Mouse (Mus musculus): ENCODE results near the gene Prss2. TPM values are rescaled to one million over a fixed set of nuclear protein-coding genes. Genes with fewer than 3 reads are reported as not detected.
"Not testable (repeated sequence)": the region's sequence is repeated elsewhere in the genome, so short reads cannot be mapped to it uniquely, and the experiment has no call there.

Gene Prss2
- total and polyA plus RNA-seq, 3 experiments, result not detected

- DNase-seq (ENCODE audit: low spot score) (no peak), ATAC-seq (ENCODE audit: extremely low read depth, insufficient number of reproducible peaks, low FRiP score, poor library complexity, severe bottlenecking) (no peak)
- H3K4me3 ChIP-seq (ENCODE audit: low read depth, low read length), result no peak overlapping the region
- 0 out of 2 replicates have a peak, but pooled peaks cover 5% of the 10 kb centered on the region for H3K4me1 ChIP-seq (ENCODE audit: insufficient read depth, low read depth, low read length)
- no peaks in the 10 kb centered on the region; the same call in 1 of the 2 replicates for H3K27me3 ChIP-seq (ENCODE audit: insufficient read depth, low read length)
- H3K9me3 ChIP-seq (replicated peaks), result no peaks in the 10 kb centered on the region
- TF ChIP-seq GATA2 (IDR thresholded peaks at IDR 0.05; ENCODE audit: borderline replicate concordance, low read depth, low read length) (no peak), POLR2AphosphoS5 (IDR thresholded peaks at IDR 0.05; ENCODE audit: insufficient replicate concordance, low read depth, low read length) (no peak), CTCF (IDR thresholded peaks at IDR 0.05; ENCODE audit: low read depth, low read length) (no peak), TAL1 (conservative IDR thresholded peaks at IDR 0.05; ENCODE audit: low read depth, low read length) (no peak), GATA1 (IDR thresholded peaks at IDR 0.05; ENCODE audit: borderline replicate concordance, low read length) (no peak)
- H3K36me3 ChIP-seq (replicated peaks), result no peaks in the 10 kb centered on the region
Measured at GRCm38 (mm10) chr6:41559331-41559730, 37.7 kb downstream of the Prss2 start.

- no peaks in the 10 kb centered on the region; the same call in 1 of the 2 replicates for H3K27me3 ChIP-seq (ENCODE audit: insufficient read depth, low read length)
- H3K4me3 ChIP-seq (ENCODE audit: low read depth, low read length), result no peak overlapping the region
- DNase-seq (ENCODE audit: low spot score) (no peak), ATAC-seq (ENCODE audit: extremely low read depth, insufficient number of reproducible peaks, low FRiP score, poor library complexity, severe bottlenecking) (no peak)
- 0 out of 2 replicates have a peak, but pooled peaks cover 5% of the 10 kb centered on the region for H3K4me1 ChIP-seq (ENCODE audit: insufficient read depth, low read depth, low read length)
- no peak for TF ChIP-seq GATA1 (IDR thresholded peaks at IDR 0.05; ENCODE audit: borderline replicate concordance, low read length)
- TF ChIP-seq TAL1 (conservative IDR thresholded peaks at IDR 0.05; ENCODE audit: low read depth, low read length), result no peak
- no peak for TF ChIP-seq GATA2 (IDR thresholded peaks at IDR 0.05; ENCODE audit: borderline replicate concordance, low read depth, low read length)
- H3K36me3 ChIP-seq (replicated peaks), result no peaks in the 10 kb centered on the region
- no peaks in the 10 kb centered on the region for H3K9me3 ChIP-seq (replicated peaks)
Measured at GRCm38 (mm10) chr6:41560273-41560672, 38.7 kb downstream of the Prss2 start.

- TF ChIP-seq GATA1 (IDR thresholded peaks at IDR 0.05; ENCODE audit: borderline replicate concordance, low read length), result no peak
- TF ChIP-seq CTCF (IDR thresholded peaks at IDR 0.05; ENCODE audit: low read depth, low read length), result no peak
- TF ChIP-seq TAL1 (conservative IDR thresholded peaks at IDR 0.05; ENCODE audit: low read depth, low read length), result no peak
Measured at GRCm38 (mm10) chr6:41562598-41562997, 41.0 kb downstream of the Prss2 start.

GRCm38 (mm10) chr6:41563104-41563951, 41.7 kb downstream of the Prss2 start:
- H3K9me3 ChIP-seq (replicated peaks); ATAC-seq (ENCODE audit: extremely low read depth, insufficient number of reproducible peaks, low FRiP score, poor library complexity, severe bottlenecking); H3K36me3 ChIP-seq (replicated peaks); DNase-seq (ENCODE audit: low spot score); H3K27me3 ChIP-seq (ENCODE audit: insufficient read depth, low read length); H3K4me3 ChIP-seq (ENCODE audit: low read depth, low read length); H3K4me1 ChIP-seq (ENCODE audit: insufficient read depth, low read depth, low read length): not testable (repeated sequence)

More at GRCm38 (mm10) chr6:41562598-41562997, 41.0 kb downstream of the Prss2 start:
- DNase-seq (ENCODE audit: low spot score) (no peak), ATAC-seq (ENCODE audit: extremely low read depth, insufficient number of reproducible peaks, low FRiP score, poor library complexity, severe bottlenecking) (no peak)
- Histone ChIP-seq H3K4me3 (ENCODE audit: low read depth, low read length) (no peak overlapping the region), H3K36me3 (replicated peaks) (no peaks in the 10 kb centered on the region), H3K27me3 (ENCODE audit: insufficient read depth, low read length) (no peaks in the 10 kb centered on the region; the same call in 1 of the 2 replicates), H3K4me1 (ENCODE audit: insufficient read depth, low read depth, low read length) (0 out of 2 replicates have a peak, but pooled peaks cover 3% of the 10 kb centered on the region), H3K9me3 (replicated peaks) (no peaks in the 10 kb centered on the region)

- TF ChIP-seq CTCF (IDR thresholded peaks at IDR 0.05; ENCODE audit: low read depth, low read length) (no peak), GATA2 (IDR thresholded peaks at IDR 0.05; ENCODE audit: borderline replicate concordance, low read depth, low read length) (no peak), GATA1 (IDR thresholded peaks at IDR 0.05; ENCODE audit: borderline replicate concordance, low read length) (no peak), TAL1 (conservative IDR thresholded peaks at IDR 0.05; ENCODE audit: low read depth, low read length) (no peak), POLR2AphosphoS5 (IDR thresholded peaks at IDR 0.05; ENCODE audit: insufficient replicate concordance, low read depth, low read length) (no peak)
- DNase-seq (ENCODE audit: low spot score), result no peak
- no peak for ATAC-seq (ENCODE audit: extremely low read depth, insufficient number of reproducible peaks, low FRiP score, poor library complexity, severe bottlenecking)
- Histone ChIP-seq H3K36me3 (replicated peaks) (no peaks in the 10 kb centered on the region), H3K4me1 (ENCODE audit: insufficient read depth, low read depth, low read length) (no peaks in the 10 kb centered on the region), H3K4me3 (ENCODE audit: low read depth, low read length) (no peak overlapping the region), H3K27me3 (ENCODE audit: insufficient read depth, low read length) (no peaks in the 10 kb centered on the region; the same call in 1 of the 2 replicates), H3K9me3 (replicated peaks) (no peaks in the 10 kb centered on the region)
Measured at GRCm38 (mm10) chr6:41565261-41565660, 43.7 kb downstream of the Prss2 start.

GRCm38 (mm10) chr6:41566965-41567364, 45.4 kb downstream of the Prss2 start:
- Histone ChIP-seq H3K27me3 (ENCODE audit: insufficient read depth, low read length) (no peaks in the 10 kb centered on the region), H3K9me3 (replicated peaks) (no peaks in the 10 kb centered on the region), H3K36me3 (replicated peaks) (no peaks in the 10 kb centered on the region), H3K4me1 (ENCODE audit: insufficient read depth, low read depth, low read length) (no peaks in the 10 kb centered on the region), H3K4me3 (ENCODE audit: low read depth, low read length) (no peak overlapping the region)
- TF ChIP-seq POLR2AphosphoS5 (IDR thresholded peaks at IDR 0.05; ENCODE audit: insufficient replicate concordance, low read depth, low read length), result no peak
- TF ChIP-seq GATA1 (IDR thresholded peaks at IDR 0.05; ENCODE audit: borderline replicate concordance, low read length), result no peak
- TF ChIP-seq GATA2 (IDR thresholded peaks at IDR 0.05; ENCODE audit: borderline replicate concordance, low read depth, low read length), result no peak
- TF ChIP-seq CTCF (IDR thresholded peaks at IDR 0.05; ENCODE audit: low read depth, low read length), result no peak
- TF ChIP-seq TAL1 (conservative IDR thresholded peaks at IDR 0.05; ENCODE audit: low read depth, low read length), result no peak
- no peak for DNase-seq (ENCODE audit: low spot score)
- ATAC-seq (ENCODE audit: extremely low read depth, insufficient number of reproducible peaks, low FRiP score, poor library complexity, severe bottlenecking), result no peak

Measured in G1E (cell line).